Mouse (Mus musculus) frontal cortex, postnatal 25 days (tissue): ENCODE data around the gene Crygb.
A peak's percentile ranks its signal among the peaks of the same experiment; 100 is the strongest.

Experiments used
- DNase-seq, 2 experiments: peaks; one replicate each; pipeline ENCODE4 v3.0.0; 2022; ENCODE audit warnings: low spot score in 2 of 2

Gene Crygb

GRCm38 (mm10) chr1:65082188-65082587 lies at the start of gene Crygb:
Crygb (minus strand) TSS chr1:65082288.
- DNase-seq, result no peak

GRCm38 (mm10) chr1:65131671-65132070 lies 49.6 kb upstream of the Crygb start:
- no peak for DNase-seq

GRCm38 (mm10) chr1:65130226-65130625 lies 48.1 kb upstream of the Crygb start:
- DNase-seq, result no peak

DNA sequence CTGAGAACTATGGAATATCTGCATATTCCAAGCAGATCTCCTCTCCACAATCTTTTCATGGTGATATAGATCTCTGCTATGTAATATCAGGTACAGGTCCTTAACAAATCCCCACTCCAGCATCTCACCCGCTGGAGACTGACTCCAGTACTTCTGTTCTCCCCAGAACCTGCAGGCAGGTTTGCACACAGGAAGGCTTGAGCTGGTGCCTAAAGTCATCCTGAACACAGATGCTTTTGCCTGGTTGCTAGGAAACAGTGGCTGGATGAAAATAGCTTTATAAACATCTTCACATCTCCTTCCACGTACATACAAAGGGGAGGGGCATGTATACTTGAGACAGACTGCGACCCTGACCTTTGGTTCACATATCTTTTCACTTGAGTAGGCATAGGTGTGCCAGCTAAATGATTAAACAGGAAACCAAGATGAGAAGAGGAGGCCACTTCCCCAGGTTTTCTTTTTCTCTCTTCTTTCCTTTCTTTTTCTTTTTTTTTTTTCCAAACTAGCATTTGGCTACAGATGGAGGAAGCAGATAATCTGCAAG lies 47.6 kb upstream of the Crygb start:
- DNase-seq, result no peak

DNA sequence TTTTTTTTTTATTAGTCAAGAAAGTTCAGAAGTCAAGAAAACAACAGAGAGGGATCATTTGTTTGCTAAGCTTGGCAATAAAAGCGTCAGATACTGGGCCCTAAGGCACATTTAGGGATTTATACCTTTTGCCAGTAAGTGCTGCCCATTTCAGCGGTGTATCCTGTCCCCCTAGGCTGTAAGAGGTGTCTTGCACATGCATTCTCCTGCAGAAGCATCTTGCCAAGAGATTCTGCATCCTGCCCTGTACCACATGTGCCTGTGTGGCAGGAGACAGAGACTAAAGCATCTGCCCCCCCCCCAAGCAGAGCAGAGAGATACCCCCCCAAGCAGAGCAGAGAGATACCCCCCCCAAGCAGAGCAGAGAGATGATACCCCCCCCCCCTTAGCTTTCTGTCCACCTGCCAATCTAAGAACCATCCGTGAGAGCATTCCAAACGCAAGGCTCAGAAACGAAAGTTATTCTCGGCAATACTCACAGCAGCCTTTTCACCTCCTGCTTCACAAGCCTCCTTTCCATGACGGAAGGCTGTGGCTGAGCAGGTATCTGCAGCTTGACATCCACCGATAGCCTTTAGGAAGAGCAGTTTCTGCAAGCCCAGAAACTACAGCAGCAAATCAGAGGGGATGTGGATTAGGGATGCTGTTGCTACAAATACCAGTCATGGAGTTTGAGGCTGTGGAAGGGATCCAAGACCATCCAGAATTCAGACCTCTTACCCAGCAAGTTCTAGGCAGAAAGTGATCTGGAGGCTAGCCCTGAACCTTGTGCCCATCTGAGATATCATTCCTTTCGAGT lies 40.7 kb upstream of the Crygb start, which contains the start of gene D630023F18Rik:
Gene D630023F18Rik, minus strand, starts transcription at position 641 of the 799 bp plus-strand sequence.
- peak; percentile 9 to 17 for DNase-seq

- DNase-seq, result no peak
These were observed 37.4 kb upstream of the Crygb start, which contains the start of gene Gm28845 for GRCm38 (mm10) chr1:65119438-65119837. Gm28845 (minus strand) TSS chr1:65119558.

GRCm38 (mm10) chr1:65118150-65118913 lies 36.2 kb upstream of the Crygb start:
- DNase-seq, result no peak

DNA sequence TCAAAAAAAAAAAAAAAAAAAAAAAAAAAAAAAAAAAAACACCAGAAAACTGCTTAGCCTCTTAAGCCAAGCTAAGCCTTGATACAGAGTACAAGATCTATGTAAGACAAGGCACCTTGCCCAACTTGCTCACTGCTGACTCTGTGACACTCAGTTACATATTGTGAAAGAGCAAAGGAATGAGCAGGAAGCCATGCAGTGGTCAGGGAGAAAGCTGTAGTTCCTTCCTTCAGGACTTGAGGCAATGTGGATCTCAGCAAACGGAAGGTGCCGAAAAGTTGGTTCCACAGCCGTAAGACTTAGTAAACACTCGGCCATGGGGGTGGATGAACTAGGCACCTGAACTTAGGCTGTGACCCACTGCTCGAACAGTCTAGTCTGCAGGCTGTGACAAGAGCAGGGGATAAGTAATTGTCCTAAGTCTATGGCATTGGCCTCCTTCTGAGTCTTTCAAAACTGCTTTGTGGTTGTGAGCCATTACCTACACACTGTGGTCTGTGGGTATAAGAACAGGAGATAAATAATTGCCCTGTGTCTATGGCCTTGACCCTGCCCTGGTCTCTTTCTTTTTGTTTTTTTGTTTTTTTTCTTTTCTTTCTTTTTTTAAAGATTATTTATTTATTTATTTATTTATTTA lies 31.6 kb upstream of the Crygb start:
- no peak for DNase-seq

DNA sequence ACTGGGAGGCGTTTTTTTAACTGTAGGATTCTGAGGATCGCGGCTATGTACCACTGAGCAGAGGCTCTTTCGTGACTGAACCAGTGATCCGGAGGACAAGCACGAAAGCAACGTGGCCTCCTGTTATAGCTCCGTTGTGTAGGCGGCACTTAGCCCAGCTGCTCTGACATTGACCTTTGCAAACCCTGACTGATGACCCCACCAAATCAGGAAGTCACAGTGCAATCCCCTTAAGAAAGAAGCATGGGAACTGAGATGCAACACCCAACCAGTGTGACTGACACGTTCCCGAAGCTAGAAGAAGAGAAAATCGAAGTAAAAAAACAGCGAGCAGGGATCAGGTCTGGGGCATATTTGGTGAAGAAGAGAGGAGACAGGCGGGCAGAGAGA lies 30.7 kb upstream of the Crygb start:
- no peak for DNase-seq

- peak in 1 of 2 experiments; percentile 62 for DNase-seq
These were observed 30.1 kb upstream of the Crygb start for GRCm38 (mm10) chr1:65112031-65112806.

DNA sequence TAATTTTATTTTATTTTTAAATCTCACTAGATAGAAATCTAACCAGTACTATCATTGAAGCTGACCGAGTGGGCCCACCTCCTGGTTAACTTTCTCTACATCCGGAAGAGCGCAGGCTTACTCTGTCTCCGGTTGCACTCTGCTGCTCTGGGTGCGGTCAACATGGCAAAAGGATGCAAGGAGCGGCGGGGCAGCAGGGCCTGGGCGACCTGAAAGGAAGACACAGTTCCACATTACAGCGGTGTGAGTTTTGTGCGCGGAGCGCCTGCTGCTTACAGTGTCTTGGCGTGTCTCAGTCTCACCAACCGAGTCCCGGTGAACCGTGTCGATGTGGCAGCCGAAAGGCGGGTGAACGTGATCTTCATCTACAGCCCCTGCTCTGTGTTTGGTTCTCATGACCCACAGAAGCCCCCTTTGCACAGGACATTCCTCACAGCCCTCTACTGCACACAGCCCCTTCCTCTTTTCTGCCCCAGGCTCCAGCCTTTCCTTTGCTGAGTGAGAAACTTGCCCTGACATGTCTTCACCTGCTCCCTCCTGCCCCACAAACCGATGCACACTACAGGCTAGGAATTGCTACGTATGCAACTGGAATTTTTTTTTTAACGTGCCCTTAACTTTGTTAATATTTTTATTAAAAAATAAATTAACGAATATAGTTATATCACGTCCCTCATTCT lies 27.8 kb upstream of the Crygb start:
- no peak for DNase-seq

DNA sequence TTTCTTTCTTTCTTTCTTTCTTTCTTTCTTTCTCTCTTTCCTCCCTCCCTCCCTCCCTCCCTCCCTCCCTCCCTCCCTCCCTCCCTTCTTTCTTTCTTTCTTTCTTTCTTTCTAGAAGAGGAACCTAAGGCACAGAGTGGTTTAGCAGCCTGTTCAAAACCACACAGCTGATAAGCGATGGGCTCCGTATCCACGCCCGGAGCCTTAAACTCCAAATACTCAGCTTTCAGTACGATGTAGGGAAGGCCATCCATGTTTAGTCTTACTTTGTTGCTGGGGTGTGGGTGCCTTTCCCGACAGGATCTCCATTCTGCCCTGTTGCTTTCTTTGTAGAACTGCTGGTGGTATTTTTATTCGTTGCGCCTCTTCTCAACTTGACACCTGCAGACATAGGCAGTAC lies 27.1 kb upstream of the Crygb start:
- DNase-seq, result no peak

GRCm38 (mm10) chr1:65107654-65108279 lies 25.7 kb upstream of the Crygb start:
- no peak for DNase-seq

- DNase-seq, result no peak
These were observed 21.2 kb upstream of the Crygb start, which contains the start of gene Cryga for GRCm38 (mm10) chr1:65103273-65103672. Cryga (minus strand) TSS chr1:65103373.

- DNase-seq, result no peak
These were observed 14.9 kb upstream of the Crygb start for GRCm38 (mm10) chr1:65096953-65097352.

DNA sequence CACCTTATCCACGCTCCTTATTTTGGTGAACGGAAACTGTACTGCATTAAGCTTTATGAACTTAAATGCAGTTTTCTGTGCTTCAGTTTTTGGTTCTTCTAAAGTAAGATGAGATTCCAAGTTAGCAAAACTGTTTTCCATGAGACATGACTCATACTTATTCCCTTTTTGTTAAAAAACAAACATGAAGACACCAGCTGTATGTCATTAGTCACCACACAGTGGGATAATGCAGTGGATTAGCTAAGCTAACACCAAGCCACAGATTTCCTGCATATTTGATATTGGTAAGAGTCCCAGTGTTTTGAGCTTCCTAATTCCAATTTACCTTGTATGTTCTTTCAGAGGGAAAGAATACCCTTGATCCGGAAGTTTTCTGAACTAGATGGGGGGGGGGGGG lies 9.5 kb upstream of the Crygb start:
- no peak for DNase-seq

GRCm38 (mm10) chr1:65090370-65090769 lies 8.3 kb upstream of the Crygb start:
- DNase-seq, result no peak

DNA sequence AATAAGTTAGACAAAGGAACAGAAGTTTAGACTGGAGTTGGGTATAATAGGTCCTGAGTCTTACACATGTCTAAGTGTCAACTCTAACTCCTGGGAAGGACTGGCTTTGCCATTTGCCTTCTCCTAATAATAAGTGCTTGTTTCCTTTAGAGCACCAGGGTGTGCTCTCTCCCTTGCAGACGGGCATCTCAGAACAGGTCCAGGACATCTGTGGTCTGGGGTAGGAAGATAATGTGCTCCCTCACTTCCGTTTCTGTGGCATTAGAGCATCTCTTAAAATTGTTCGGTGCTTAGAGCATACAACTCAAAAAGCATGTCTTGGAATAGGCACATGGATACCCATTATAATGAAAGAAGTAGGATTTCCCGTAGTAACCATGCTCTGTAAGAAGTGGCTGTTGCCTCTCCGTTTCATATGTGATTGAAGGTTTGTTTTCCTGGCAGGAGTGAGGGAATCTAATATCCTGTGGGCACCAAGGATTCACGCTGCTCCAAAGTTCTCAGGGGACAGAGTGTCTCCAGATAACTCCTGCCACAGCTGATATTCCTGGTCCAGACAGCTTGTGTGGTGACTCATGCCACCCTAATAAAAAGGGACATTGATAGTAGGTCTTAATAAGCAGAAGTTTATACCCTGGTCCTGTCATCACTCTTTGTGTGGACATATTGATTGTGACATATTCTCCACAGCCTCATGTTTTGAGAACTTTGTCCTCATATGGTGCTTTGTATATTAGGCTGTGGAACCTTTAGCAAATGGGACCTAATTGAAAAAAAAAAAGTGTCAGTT lies 6.7 kb upstream of the Crygb start:
- no peak for DNase-seq

GRCm38 (mm10) chr1:65075607-65076006 lies 6.5 kb downstream of the Crygb start:
- DNase-seq, result no peak
